Mouse (Mus musculus): Measurements from ENCODE around the gene Gabrg3. TPM values are rescaled to one million over a fixed set of nuclear protein-coding genes. Genes with fewer than 3 reads are reported as not detected.

Gene Gabrg3
- total RNA-seq, 2 experiments from 2014 or later: 21.4 to 22.0 TPM

DNA sequence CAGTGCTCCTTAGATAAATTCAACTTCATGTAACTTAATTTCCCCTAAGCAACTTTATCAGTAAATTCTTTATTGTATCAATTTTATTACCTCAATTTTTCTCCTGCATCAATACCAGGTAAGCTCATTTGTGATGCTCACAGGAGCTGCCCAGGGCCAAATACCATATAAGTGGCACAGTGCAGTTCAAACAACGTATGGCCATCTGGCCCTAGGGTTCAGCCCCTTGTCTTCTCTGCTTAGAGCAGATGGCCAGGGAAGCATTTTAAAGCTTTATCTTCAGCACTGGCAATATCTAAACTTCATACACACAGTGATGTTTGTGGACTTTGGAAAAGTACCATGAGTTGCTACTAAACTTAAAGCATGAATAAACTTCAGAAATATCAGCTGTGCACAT, 619.2 kb downstream of the Gabrg3 start:
- no peak for DNase-seq
- intact Hi-C loops (cut with DNase I): no loop called here

DNA sequence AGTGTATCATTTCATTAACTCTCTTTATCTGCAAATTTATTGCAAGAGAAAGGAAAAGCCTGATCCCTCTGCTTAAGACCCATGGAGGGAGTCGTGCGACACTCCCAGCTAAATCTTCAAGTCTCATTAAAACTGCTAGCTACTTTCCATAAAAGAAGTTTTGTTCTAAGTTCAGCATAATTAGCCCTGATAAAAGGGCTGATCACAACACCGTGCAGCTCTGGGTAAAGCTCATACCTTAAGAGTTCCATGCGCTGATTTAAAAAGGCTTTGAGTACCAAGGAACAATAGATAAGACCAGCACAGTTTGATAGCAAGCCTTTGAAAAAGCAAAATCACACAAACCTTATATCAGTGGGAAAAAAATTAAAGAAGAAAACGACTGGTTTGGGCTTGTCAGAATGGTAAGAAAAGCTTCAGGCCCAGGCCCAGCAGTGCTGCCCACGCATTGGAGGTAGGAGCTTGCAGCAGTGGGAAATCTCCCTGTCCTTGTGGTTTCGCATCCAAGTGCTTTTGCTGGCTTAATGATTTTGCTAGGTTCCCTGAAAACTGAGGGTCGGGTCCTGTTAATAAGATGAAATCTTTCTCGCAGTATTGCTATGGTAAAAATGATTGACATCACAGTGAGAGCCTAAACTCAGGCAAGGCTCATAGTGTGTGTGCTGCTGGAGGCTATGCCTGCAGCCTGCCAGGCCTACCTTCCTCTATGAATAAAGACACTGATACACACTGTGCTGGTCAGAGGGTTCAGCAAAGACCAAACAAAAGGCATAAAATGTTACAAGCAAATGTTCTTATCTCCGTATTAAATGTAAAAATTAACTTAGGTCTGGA, 621.2 kb downstream of the Gabrg3 start:
- DNase-seq: no peak
- intact Hi-C loops (cut with DNase I): no loop called here

DNA sequence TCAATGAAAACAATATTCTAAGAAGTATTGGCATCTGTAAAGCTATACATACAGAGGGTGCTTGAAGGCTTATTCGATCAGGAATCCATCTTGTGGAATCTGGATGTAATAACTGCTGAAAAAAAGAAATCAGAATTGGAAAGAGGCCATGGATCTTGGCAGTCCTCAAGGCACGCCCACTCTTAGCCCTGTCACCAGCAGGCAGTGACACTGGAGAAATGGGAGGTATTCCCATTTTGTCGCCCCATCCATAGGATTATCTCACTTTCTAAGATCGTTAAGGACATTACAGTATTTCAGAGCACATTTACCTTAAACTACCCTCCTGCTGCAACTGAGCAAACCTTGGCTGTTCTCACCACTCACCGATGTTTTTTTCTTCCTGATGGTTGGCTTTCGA, 657.8 kb downstream of the Gabrg3 start:
- intact Hi-C loops (cut with DNase I): no loop called here
- DNase-seq: no peak

Other genes starting within 250 kb of the Gabrg3 start
- 100 to 1,000 TPM; 195 to 225 TPM for gene Gabrb3, start 32.5 kb upstream of the Gabrg3 start, total RNA-seq (2021)
- gene Gabra5, start 122.9 kb upstream of the Gabrg3 start, total RNA-seq (2021): 100 to 1,000 TPM in 1 of 2 experiments, 10 to 100 TPM in 1; 95.9 to 111 TPM

Measured in left cerebral cortex, postnatal 4 days (tissue).